Mouse (Mus musculus) ES-Bruce4 (cell line): ENCODE measurements around the gene H3f3a. TPM values are rescaled to one million over a fixed set of nuclear protein-coding genes. Genes with fewer than 3 reads are reported as not detected.

Experiments
- H3K27ac ChIP-seq: 2 replicates; pipeline ENCODE4 v1.5.1; 2012; ENCODE audit warnings: low read length, inconsistent platforms; ENCODE audit not compliant: insufficient read depth
- H3K27me3 ChIP-seq: 2 replicates; pipeline ENCODE4 v1.6.1; 2012; ENCODE audit warnings: mild to moderate bottlenecking, low read length, inconsistent platforms; ENCODE audit not compliant: control insufficient read depth, poor library complexity, insufficient read depth, severe bottlenecking
- H3K36me3 ChIP-seq: 2 replicates; pipeline ENCODE4 v1.6.1; 2012; ENCODE audit warnings: inconsistent platforms, mild to moderate bottlenecking, low read length, moderate library complexity; ENCODE audit not compliant: control insufficient read depth, poor library complexity, insufficient read depth, severe bottlenecking
- H3K4me1 ChIP-seq: one replicate; pipeline ENCODE4 v1.8.1; 2011; ENCODE audit warnings: low read length; ENCODE audit not compliant: control insufficient read depth, insufficient read depth
- H3K4me3 ChIP-seq: 2 replicates; pipeline ENCODE4 v1.5.1; 2011; ENCODE audit warnings: low read depth, mild to moderate bottlenecking, low read length
- H3K9ac ChIP-seq: 2 replicates; pipeline ENCODE4 v1.6.1; 2012; ENCODE audit warnings: low read depth, mild to moderate bottlenecking, inconsistent platforms; ENCODE audit not compliant: poor library complexity, severe bottlenecking
- H3K9me3 ChIP-seq: replicated peaks from 2 replicates; pipeline ENCODE4 v1.6.1; 2012; ENCODE audit warnings: mild to moderate bottlenecking, low read length, inconsistent platforms; ENCODE audit not compliant: control insufficient read depth, poor library complexity, insufficient read depth, severe bottlenecking
- CTCF ChIP-seq: IDR thresholded peaks from one replicate; pipeline ENCODE4 v1.8.1; 2011; ENCODE audit warnings: low read depth, low read length
- EP300 ChIP-seq: IDR thresholded peaks from 2 replicates; pipeline ENCODE4 v1.6.1; 2011; ENCODE audit warnings: low read depth, low read length; ENCODE audit not compliant: insufficient read depth
- POLR2A ChIP-seq: IDR thresholded peaks from one replicate; pipeline ENCODE4 v1.8.1; 2011; ENCODE audit warnings: low read length; ENCODE audit not compliant: insufficient read depth
- polyA plus RNA-seq: library from polyadenylated mRNA; stranded (reverse); fragments of >200 nt; gene quantifications from 2 replicates; pipeline ENCODE4 v1.2.4, GENCODE M21; 2011; ENCODE audit warnings: low read depth; ENCODE audit not compliant: missing spikeins, insufficient read depth, insufficient read length

Gene H3f3a
- polyA plus RNA-seq, 1 experiment, result 679 TPM

- H3K36me3 ChIP-seq, result no peaks in the 10 kb centered on the region
- TF ChIP-seq POLR2A, result no peak
- no peaks in the 10 kb centered on the region for H3K27me3 ChIP-seq
- no peak overlapping the region for H3K4me3 ChIP-seq
- H3K27ac ChIP-seq, result no peak overlapping the region
- no peaks in the 10 kb centered on the region for H3K4me1 ChIP-seq
- no peak overlapping the region for H3K9ac ChIP-seq
- H3K9me3 ChIP-seq, result no peaks in the 10 kb centered on the region; the same call in 1 of the 2 replicates
Measured at GRCm38 (mm10) chr1:180775849-180776493, 37.8 kb downstream of the H3f3a start.

DNA sequence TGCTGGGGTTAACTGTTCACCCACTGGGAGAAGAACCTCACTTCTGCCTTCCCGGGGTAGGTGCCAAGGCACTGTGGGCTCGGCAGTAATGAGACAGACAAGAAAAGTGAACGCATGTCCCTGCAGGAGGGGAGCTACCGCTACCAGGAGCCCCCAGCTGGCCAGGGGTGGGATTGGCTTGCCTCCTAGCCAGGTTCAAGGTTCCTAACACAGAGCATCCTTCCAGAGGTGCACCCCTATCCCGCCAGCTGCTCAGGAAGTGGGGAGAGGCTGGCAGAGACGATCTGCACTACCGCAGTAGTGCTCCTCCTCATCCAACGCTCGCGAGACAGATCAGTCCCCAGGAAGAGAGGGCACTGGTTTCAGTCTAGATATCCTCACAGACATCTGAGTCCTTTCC, 38.4 kb downstream of the H3f3a start:
- H3K36me3 ChIP-seq, result no peaks in the 10 kb centered on the region
- no peaks in the 10 kb centered on the region for H3K27me3 ChIP-seq
- no peak overlapping the region for H3K9ac ChIP-seq
- no peaks in the 10 kb centered on the region; the same call in 1 of the 2 replicates for H3K9me3 ChIP-seq
- H3K27ac ChIP-seq, result no peak overlapping the region
- no peaks in the 10 kb centered on the region for H3K4me1 ChIP-seq
- no peak overlapping the region for H3K4me3 ChIP-seq
- TF ChIP-seq POLR2A (no peak), CTCF (peak; percentile 14)

GRCm38 (mm10) chr1:180774664-180775063, 39.1 kb downstream of the H3f3a start:
- H3K36me3 ChIP-seq, result no peaks in the 10 kb centered on the region
- no peaks in the 10 kb centered on the region for H3K27me3 ChIP-seq
- H3K9ac ChIP-seq, result no peak overlapping the region
- no peaks in the 10 kb centered on the region for H3K4me1 ChIP-seq
- H3K4me3 ChIP-seq, result no peak overlapping the region
- H3K27ac ChIP-seq, result no peak overlapping the region
- no peak for TF ChIP-seq POLR2A
- peak; percentile 75 for TF ChIP-seq CTCF
- H3K9me3 ChIP-seq, result no peaks in the 10 kb centered on the region; the same call in 1 of the 2 replicates

- no peaks in the 10 kb centered on the region for H3K27me3 ChIP-seq
- no peaks in the 10 kb centered on the region; the same call in 1 of the 2 replicates for H3K9me3 ChIP-seq
- H3K9ac ChIP-seq, result no peak overlapping the region
- H3K27ac ChIP-seq, result no peak overlapping the region
- no peak for TF ChIP-seq POLR2A
- TF ChIP-seq EP300, result no peak
- TF ChIP-seq CTCF, result no peak
- H3K36me3 ChIP-seq, result no peaks in the 10 kb centered on the region
- no peaks in the 10 kb centered on the region for H3K4me1 ChIP-seq
- no peak overlapping the region for H3K4me3 ChIP-seq
Measured at GRCm38 (mm10) chr1:180772291-180772690, 41.5 kb downstream of the H3f3a start.

DNA sequence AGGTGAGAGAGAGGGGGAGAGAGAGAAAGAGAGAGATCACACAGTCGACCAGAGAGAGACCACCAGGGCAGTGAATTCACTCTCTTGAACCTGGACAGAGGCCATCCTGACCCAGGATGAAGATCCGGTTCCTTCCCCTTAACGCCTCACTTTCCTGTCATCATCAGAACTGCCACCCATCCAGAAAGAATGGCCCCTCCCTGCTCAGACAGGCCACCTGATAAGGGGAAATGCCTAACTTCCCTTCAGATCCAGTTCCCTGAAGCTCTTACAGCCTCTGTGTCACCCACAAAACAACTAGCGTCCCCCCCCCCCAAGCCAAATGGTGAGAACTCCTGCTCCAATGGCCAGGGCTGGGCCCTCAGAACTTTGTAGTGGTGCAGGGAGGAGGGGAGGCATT, 42.0 kb downstream of the H3f3a start:
- no peaks in the 10 kb centered on the region for H3K36me3 ChIP-seq
- H3K27ac ChIP-seq, result no peak overlapping the region
- H3K4me1 ChIP-seq, result no peaks in the 10 kb centered on the region
- no peak overlapping the region for H3K4me3 ChIP-seq
- no peak overlapping the region for H3K9ac ChIP-seq
- no peaks in the 10 kb centered on the region for H3K27me3 ChIP-seq
- no peak for TF ChIP-seq POLR2A
- TF ChIP-seq CTCF, result no peak
- no peak for TF ChIP-seq EP300
- no peaks in the 10 kb centered on the region; the same call in 1 of the 2 replicates for H3K9me3 ChIP-seq

- H3K27me3 ChIP-seq, result no peaks in the 10 kb centered on the region
- no peak for TF ChIP-seq POLR2A
- TF ChIP-seq EP300, result no peak
- no peak for TF ChIP-seq CTCF
- no peaks in the 10 kb centered on the region for H3K4me1 ChIP-seq
- no peaks in the 10 kb centered on the region for H3K36me3 ChIP-seq
- no peak overlapping the region for H3K4me3 ChIP-seq
- H3K27ac ChIP-seq, result no peak overlapping the region
- no peak overlapping the region for H3K9ac ChIP-seq
- no peaks in the 10 kb centered on the region; the same call in 1 of the 2 replicates for H3K9me3 ChIP-seq
Measured at GRCm38 (mm10) chr1:180771306-180771705, 42.4 kb downstream of the H3f3a start.
